Mouse (Mus musculus) gastrocnemius, adult 18-20 months (tissue): ENCODE measurements at regions not wholly inside any gene's neighbourhood (a gene's known extent, or its start where the extent isn't known, plus 50 kb on each side); places are given as distances from the start of the nearest gene placed in this dataset.

Source experiments
- DNase-seq: peaks from one replicate; pipeline ENCODE4 v3.0.0; 2021; ENCODE audit warnings: low spot score

DNA sequence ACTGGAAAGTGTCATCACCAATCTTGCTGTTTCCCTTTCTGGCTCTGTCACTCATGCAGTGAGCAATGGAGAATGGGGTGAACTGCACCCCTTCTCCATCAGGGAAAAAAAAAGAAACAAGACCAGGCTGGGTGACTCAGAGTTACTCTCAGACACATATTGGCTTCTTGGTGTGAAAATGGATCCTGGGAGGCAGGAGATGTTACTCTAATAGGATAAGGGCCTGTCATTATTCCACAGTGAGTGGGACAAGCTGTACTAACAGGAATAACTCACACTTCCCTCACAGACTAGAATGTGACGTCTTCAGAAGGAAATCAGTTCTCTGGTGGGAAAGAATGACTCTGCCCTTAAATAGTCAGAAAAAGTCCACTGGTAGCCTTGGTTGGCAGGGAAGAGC lies 181.4 kb upstream of the Nlrp1b start:
- DNase-seq: no peak

DNA sequence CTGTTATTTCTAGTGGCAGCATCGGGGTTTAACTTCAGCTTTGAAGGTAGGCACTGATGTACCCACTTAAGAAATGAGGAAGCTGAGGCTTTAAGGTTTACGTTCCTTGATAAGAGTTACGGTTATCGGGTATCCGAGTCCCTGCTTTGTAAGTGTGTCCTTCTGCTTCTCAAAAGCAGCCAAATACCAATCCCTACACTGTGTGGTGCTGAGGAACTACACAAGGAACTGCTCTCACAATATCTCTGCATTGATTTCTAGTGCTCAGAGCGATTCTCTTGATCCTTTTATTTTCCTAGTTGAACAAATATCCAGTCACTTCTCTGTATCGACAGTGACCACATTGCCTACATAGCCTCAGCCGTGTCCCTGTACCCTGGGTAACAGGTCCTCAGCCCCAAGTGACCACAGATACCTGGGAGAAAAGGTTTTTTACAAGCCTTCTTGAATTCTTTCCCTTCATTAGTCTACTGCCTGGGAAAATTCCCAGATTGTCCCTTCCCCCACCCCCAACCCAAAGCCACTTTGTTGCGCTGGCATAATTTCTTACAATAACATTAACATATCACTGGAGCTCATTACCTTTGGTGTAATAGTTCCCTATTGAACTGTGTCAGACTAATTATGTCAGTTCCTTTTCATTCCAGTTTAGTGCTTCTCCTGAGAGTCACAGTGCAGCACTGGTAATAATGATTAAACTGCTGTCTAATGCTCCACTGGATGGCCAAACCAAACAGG lies 184.0 kb upstream of the Nlrp1b start:
- DNase-seq: no peak

DNA sequence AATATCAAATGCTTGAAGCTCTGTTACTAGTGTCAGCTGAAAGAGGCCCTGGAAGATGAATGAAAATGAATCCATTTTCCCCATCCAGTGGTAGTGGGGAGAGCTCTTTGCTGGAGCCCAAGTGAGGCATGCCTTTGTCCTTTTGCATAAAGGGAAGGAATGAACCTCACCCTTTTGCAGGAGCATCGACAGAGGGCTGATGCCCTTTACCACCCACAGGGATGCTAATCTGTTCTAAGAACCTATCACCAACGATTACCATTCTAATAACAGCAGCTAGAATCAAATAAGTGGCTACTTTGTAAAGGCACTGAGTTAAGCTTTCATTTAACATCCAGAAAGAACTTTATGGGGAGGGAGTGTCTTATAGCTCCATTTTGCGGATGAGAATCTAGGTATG lies 184.9 kb upstream of the Nlrp1b start:
- DNase-seq: no peak

DNA sequence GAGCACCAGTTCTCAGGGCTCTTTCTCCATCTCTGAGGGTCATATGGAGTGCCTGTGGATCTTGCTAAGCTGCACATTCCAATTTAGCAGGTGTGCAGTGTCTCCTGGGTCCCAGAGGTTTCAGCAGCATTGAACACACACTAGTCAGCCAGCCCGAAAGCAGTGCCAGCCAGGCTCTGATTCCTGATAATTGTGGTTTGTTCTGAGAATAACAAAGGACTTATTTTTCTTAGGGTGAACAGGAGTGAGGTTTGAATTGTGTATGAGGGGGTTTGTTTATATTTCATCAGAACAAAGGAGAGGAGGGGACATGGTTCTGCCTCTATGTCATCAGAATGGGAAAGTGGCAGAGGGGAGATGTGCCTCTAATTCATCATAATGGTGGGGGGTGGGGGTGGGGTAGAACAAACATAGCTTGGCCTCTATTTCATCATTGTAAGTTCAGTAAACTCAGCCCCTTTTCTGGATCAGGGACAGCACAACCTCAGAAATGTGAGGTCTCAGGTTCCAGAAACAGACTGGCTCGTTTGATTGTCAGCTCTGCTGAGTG lies 191.8 kb upstream of the Nlrp1b start:
- DNase-seq: no peak

DNA sequence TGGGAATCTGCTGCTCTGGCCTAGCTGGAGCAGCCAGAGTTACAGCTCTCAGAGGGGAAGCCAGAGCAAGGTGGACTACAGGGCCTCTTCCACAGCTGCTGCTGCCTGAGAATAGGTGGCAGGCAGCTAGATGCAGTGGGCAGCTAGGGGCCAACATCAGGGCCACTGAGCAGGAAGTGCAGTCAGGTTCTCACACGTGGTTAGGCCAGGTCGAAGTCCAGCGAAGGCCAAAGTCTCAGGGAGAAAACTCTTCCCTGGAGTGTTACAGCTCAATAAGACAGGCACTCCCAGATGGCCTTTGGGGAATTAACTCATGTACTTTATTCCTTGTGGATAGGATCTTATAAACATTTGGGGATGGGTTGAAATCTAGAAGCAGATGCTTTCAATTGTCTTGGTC lies 192.7 kb upstream of the Nlrp1b start:
- no peak for DNase-seq

DNA sequence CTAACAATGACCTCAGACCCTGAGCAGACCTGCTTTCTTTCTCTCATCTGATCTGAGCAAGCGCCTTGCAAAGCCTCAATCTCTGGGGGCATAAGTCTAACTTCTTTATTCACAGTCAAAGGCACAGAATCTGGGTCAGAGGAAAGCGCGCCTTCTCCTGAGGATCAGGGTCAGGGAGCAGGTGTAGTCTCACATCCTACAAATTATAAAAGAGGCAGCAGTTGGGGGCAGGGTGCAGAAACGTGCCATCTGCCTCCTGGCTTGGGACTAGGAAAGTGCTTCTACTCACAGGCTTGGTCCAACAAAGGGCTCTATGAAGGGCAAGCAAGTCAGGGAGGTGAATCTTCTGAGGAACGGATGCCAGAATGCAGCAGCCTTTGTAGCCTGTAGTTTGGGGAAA lies 194.3 kb upstream of the Nlrp1b start:
- no peak for DNase-seq

DNA sequence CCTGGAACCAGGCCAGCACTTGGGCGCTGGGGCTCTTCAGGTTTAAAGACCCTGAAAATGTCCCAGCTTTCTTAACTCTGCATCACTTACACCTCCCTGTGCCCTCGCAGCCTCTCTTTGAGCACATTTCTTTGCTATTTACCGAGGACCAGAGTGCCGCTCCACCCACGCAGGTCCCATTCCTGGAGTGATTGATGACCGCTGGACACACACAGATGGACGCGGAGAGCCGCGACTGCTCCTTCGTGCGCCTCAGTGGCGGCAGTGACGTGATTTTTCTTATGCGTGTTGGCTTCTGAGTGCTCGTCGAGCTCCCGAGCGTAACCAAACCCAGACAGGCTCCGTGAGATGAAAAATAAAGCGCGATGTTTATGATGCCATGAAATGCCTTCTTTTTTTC lies 199.2 kb upstream of the Nlrp1b start:
- DNase-seq: no peak

DNA sequence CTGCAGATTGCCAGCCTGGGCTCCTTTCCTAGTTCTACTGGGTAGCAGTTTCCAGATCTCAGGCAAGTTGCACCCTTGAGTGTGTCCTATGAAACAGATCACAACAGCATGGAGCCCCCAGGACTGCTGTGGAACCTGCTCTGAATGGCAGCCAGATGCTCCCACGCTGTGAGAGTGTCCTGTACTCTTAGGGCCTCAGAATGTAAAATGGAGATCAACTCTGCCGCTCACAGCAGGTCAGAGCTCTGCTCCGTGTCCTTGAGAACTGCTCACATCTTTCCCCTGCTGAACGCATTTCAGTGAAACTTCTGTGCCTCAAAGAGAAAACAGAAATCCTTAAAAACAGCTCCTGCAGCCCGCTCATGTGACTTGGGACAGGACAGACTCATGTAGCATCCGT lies 203.7 kb upstream of the Nlrp1b start:
- no peak for DNase-seq

DNA sequence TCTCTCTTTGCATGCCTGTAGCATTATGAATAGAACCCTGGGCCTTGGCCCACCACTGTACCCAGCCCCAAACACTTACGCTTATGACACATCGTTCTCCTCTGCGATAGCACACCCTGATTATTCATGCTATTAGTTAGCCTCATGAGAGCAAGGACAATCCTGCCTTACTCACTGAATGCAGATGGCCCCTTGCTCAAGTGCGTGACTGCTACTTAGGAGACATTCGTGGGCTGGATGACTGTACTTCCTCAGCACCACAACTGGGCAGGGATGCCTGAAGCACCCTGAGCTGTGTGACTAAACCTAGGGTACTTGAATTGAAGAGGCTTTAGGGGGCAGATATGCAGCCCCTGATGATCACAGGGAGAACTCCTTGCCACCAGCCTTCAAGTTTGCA lies 204.4 kb upstream of the Nlrp1b start:
- DNase-seq: no peak

DNA sequence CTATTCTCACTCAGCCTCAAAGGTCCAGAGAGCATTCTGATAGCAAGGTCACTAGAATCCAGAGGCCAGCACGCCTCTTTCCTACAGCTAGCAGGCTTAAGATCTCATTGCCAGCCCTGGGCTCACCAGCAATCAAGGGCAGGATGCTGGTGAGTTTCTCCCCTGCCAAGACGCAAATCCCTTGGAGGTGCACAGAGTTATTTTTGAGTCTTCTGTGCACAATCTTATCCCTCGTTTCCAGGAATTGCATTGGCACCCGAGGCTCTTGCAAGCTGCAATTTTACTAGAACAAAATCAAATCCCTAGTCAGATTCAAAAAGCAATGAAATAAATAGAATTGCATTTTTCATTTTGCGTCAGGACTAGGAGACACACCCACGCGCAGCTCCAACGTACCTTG lies 205.2 kb upstream of the Nlrp1b start:
- DNase-seq: no peak

DNA sequence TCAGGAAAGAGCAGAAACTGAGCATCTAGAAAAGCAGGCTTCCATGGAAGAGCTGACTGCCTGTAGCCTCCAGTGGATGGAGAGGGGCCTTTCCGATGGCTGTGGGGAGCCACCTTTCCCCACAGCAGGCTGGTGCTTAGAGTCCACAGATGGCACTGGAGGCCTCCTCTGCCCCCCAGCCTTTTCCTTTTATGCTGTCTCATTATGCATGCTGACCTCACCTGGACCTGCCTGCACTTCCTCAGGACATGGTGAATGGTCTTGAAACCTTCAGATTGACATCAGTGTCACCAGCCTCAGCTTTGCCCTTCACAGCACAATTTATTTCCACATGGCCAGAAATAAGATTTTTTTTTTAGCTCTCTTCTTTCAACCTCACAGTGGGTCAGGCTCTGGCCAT lies 205.8 kb upstream of the Nlrp1b start:
- no peak for DNase-seq

DNA sequence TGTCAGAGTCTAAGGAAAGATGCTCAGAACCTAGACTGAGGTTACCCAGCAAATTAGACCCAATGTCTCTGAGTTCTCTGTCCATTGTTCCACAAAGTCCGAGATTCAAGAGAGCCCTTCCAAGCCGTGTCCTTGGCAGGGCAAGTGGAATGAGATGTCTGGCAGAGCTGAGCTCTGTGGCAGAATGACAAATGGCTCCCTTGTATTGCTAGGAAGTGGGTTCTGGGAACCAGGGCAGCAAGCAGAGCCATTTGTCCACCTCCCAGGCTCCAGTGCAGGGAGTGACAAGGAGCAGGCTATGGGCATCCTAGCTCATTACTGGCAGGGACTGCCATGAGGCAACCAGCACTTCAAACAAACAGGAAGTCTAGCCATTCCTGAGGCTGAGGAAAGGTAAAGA lies 206.3 kb upstream of the Nlrp1b start:
- no peak for DNase-seq

DNA sequence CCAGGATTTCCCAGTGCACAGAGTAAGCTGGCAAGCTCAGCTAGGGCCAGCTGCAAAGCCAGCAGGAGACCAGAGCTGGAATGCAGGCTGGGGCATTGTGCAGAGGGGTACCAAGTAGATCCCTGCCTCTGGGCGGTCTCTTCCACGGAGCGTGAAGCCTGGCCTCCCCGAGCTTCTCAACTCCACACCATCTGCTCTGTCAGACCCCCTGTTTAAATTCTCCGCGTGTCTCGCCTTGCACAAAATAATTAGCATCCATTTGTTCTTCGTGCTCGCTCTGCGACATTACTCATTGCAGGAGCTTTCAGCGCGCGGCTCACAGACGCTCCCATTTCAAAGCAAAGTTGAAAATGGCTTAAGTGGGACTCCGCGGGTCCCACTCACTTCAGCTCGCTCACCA lies 209.3 kb upstream of the Nlrp1b start:
- DNase-seq: no peak

DNA sequence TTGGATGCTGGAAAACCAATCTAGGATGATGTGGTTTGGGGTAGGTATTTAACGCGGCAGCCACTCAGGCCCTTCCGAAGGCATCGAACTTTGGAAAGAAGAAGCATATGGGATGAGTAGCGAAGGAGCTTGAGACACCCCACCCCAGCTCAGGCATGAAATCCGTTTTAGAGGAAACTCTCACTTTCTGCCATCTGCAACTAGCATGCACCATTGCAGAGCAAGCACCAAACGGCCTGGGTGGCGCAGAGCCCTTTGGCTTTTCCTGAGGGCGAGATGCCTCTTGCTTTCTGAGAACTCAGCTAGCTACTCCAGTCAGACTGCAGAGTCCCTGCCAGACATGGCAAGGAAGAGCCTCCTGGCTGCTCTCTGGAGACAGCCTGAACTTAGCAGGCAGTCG lies 209.9 kb upstream of the Nlrp1b start:
- no peak for DNase-seq

DNA sequence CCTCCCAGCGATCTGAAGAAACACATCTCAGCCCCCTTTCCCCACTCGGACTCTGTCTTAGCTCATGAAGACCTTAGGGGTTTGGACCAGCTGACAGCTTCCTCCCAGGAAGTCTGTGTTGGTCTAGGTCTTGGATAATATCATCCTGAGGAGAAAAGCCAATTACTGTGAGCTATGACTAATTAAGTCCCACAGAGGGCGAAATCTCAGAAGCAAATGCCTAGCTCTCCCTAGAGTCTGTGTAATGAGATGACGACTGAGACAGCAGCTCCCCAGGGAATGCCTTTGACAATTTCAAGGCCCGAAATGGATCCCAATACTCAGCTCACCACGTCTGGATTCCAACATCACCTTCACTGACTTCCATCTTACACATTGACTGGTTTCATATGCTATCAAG lies 213.5 kb upstream of the Nlrp1b start:
- DNase-seq: no peak

DNA sequence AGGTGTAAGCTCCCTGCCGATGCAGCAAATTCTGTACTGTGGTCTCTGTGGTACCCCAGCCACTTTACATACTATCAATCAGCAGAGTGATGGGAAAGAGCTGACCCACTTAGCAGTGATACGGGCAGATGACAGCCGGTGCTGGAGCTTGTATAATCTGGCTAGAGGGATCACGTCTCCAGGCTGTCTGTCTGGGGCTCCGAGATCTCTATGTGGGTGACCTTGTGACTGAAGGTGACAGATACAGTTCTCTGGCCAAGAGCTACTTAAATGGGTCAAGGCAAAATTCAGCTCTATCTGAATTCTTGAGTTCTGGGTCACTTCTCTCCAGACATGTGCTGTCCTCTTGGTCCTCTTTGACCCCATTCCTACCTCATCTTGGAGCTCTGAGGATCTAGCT lies 216.1 kb upstream of the Nlrp1b start:
- no peak for DNase-seq

DNA sequence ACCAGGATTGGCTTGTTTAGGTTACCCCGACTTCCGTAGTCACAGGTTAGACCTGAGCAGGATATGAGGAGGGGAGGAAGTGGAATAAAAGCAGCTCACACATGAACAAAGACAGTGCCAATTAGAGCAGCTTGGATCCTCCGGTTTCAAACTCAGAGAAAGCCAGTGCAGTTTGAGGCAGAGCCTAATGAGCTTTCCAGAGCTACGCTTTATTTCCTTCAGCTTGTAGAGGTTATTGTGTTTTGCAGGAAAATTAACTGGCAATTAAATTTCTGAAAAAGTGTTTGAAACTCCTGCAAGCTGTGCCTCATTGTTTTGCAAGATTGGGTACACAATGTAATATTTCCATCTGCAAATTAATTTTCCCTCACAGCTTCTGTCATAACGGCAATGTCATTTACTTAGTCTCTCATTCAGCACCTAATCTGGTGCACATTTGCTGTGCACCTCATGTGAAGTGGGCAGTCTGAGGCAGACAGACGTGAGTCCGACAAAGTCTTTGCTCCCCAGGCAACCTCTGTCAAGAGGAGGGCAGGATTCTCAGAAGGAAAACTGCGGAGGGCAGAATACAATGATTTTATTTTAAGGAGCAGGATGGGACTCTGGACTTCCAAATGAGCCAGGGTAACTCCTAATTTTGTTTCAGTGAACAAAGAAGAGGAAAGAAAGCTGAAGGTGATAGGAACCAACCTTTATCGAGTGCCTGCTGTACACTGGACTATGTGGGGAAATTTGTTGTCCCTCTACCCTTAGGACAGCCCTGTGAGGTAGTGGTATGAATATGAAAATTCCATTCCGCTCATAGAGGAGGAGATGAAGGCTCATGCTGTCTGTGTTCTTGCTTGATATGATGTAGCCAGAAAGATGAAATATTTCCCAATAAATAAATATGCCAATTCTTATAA lies 217.6 kb upstream of the Nlrp1b start:
- no peak for DNase-seq

DNA sequence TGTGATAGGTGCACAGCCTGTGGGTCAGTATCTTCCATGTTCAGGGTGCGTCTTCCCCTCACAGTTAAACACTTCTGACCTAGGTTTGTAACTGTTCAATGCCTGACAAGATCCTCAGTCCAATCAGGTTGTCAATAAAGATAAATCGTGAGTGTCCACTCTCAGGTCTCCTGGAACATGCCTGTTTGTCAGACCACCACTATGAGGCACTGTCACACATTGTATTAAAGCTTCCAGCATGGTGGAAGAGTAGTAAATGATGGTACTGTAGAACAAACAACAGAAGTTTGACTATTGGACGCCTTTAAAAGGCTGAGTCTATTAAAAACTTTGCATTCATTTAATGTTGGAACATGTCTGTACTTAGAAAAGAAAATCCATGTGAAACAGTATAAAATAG lies 249.6 kb upstream of the Nlrp1b start:
- no peak for DNase-seq

DNA sequence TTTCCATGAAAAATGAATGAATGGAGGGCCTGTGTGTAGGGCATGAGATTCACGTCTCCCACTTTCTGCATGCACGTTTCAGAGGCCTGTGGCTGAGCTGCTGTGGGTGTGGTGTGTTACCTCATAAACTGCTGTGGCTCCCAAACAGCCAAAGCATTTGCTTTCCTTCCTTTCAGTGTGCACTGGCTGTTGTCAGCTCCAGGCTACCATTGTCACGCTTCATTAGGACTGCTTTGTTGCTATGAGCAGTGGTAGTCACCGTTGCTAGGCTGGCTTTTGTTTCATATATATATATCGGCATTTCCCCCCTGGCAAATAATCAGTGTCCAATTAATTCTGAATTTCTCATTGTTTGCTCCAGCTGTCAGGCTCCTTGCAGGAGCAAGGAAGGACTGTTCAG lies 251.9 kb upstream of the Wscd1 start:
- no peak for DNase-seq

DNA sequence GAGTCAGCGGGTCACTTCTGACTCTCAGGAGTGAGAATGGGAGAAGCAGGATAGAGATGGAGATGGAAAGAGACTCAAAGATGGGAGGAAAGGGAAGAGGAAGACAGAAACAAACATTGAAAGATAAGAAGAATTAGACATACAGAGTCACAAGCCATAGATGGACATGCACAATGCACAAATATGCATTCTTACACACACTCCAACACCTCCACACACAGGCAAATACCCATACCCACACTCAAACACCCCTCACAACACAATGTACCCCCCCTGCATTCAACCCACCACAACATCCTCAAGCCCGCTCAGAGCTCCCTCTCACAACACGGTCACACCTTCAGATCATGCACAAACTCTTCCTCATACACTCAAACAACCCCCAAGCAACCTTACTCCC lies 251.4 kb upstream of the Wscd1 start:
- no peak for DNase-seq

DNA sequence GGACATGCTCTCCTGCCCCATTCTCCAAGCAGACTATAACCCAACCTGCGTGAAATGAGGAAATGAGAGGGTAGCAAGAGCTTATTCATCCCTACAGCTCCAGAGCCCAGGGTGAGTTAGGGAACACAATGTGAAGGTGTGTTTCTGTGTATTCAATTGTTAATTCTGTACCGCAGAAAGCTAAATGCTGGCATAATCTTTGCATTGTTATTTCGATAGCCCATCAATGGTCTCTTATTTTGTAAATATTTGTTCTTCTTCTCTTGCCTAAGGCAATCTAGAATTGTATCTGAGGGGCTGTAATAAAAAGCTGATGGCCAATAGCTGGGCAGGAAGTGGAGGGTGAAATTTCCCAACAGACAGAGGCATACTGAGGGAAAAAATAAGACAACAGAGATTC lies 247.6 kb upstream of the Wscd1 start:
- DNase-seq: no peak

DNA sequence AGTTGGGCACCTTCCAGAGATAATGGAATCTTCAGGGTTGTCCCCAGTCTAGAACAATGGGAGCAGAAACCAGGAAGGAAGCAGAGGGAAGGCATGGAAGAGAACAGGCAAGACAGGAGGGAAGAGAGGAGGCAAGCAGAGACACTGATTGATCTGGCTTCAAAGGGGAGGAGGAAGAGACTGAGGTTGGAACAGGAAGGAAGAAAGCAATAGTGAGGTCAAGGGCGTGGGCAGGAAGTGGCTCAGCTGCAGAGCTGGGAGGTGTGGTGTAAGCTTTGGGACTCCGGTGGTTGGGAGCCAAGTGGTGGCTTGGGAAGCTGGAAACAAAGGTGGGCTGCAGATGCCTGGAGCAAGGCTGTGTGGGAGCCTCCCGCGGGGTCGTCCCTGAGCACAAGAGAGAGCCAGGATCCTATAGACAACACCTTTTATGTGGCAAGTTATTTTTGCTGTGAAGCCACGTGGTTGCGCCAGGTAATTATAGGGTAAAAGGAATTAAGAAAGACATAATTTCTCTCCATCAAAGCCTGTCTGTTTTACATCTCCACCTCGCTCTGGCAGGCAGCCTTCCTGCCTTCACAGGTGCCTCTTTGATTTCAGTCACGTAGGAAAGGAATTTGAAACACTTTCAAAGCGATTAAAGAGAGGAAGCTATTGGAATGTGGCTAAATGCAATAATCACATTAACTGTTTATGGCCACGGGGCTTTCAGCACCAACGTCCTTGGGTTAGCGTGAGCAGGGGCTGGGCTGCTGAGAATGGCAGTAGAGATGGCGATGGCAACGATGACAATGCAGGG lies 237.3 kb upstream of the Wscd1 start:
- no peak for DNase-seq
